Mouse (Mus musculus) inflammation-experienced regulatory T-cells, adult 6 months (primary cell): Measurements from ENCODE around the gene Myo6. TPM values are rescaled to one million over a fixed set of nuclear protein-coding genes. Genes with fewer than 3 reads are reported as not detected.
A peak's percentile ranks its signal among the peaks of the same experiment; 100 is the strongest.

ENCODE experiments used
- ATAC-seq: one replicate; pipeline ENCODE4 v1.8.0; 2017
- polyA plus RNA-seq, 3 experiments: library from polyadenylated mRNA; unstranded; fragments of 100-300 nt; shearing (Covaris generic); gene quantifications; one replicate each; pipeline ENCODE4 v1.2.1; 2017

Myo6 gene
- 10 to 100 TPM in 1 of 3 experiments, 1 to 10 TPM in 2; 1.3 to 34.9 (median 7.7) TPM for polyA plus RNA-seq

- ATAC-seq: peak; percentile 81
These were observed at the start of gene Myo6 for GRCm38 (mm10) chr9:80164611-80165474. TSS of gene Myo6 (plus strand) at chr9:80165031.

GRCm38 (mm10) chr9:80145992-80146587, 18.7 kb upstream of the Myo6 start:
- ATAC-seq: no peak

GRCm38 (mm10) chr9:80149594-80149993, 15.2 kb upstream of the Myo6 start:
- ATAC-seq: no peak

GRCm38 (mm10) chr9:80155277-80155676, 9.6 kb upstream of the Myo6 start:
- ATAC-seq: no peak

- no peak for ATAC-seq
These were observed 8.1 kb upstream of the Myo6 start for GRCm38 (mm10) chr9:80156780-80157179.

- ATAC-seq: no peak
These were observed 6.9 kb upstream of the Myo6 start for GRCm38 (mm10) chr9:80157840-80158465.

GRCm38 (mm10) chr9:80158937-80159336, 5.9 kb upstream of the Myo6 start:
- ATAC-seq: no peak

- no peak for ATAC-seq
These were observed 3.4 kb upstream of the Myo6 start for GRCm38 (mm10) chr9:80161451-80161850.

- ATAC-seq: no peak
These were observed 1.6 kb upstream of the Myo6 start for GRCm38 (mm10) chr9:80163126-80163723.

GRCm38 (mm10) chr9:80164191-80164590, 640 bp upstream of the Myo6 start:
- peak; percentile 47 for ATAC-seq

GRCm38 (mm10) chr9:80165690-80166089, 859 bp downstream of the Myo6 start:
- ATAC-seq: no peak

GRCm38 (mm10) chr9:80166425-80166824, 1.6 kb downstream of the Myo6 start:
- no peak for ATAC-seq

GRCm38 (mm10) chr9:80167089-80167488, 2.3 kb downstream of the Myo6 start:
- ATAC-seq: no peak

GRCm38 (mm10) chr9:80169551-80169950, 4.7 kb downstream of the Myo6 start:
- no peak for ATAC-seq

GRCm38 (mm10) chr9:80171241-80171640, 6.4 kb downstream of the Myo6 start:
- ATAC-seq: no peak

- ATAC-seq: no peak
These were observed 7.8 kb downstream of the Myo6 start for GRCm38 (mm10) chr9:80172396-80173222.

GRCm38 (mm10) chr9:80173629-80174028, 8.8 kb downstream of the Myo6 start:
- ATAC-seq: no peak

GRCm38 (mm10) chr9:80176696-80177478, 12.1 kb downstream of the Myo6 start:
- no peak for ATAC-seq

GRCm38 (mm10) chr9:80178670-80179069, 13.8 kb downstream of the Myo6 start:
- ATAC-seq: no peak

GRCm38 (mm10) chr9:80179688-80180087, 14.9 kb downstream of the Myo6 start:
- ATAC-seq: no peak

- no peak for ATAC-seq
These were observed 15.9 kb downstream of the Myo6 start for GRCm38 (mm10) chr9:80180771-80181170.
